Mouse (Mus musculus) hindbrain, embryonic 13.5 days (tissue): Measurements from ENCODE around the gene Lin54. TPM values are rescaled to one million over a fixed set of nuclear protein-coding genes. Genes with fewer than 3 reads are reported as not detected.

ENCODE experiments used
- ATAC-seq: fragments of 200-750 bp; cut with Nextera tagmentation; 2 replicates; pipeline ENCODE4 v1.8.0; 2017; ENCODE audit warnings: moderate TSS enrichment; ENCODE audit not compliant: low FRiP score
- H3K27ac ChIP-seq: fragments of 300-500 bp; sonication (generic); 2 replicates; pipeline ENCODE4 v1.5.1; 2015; ENCODE audit warnings: inconsistent platforms, mild to moderate bottlenecking, moderate library complexity
- H3K27me3 ChIP-seq: fragments of 300-500 bp; sonication (generic); 2 replicates; pipeline ENCODE4 v1.6.1; 2015; ENCODE audit warnings: mild to moderate bottlenecking, inconsistent platforms
- H3K36me3 ChIP-seq: fragments of 300-500 bp; sonication (generic); 2 replicates; pipeline ENCODE4 v1.6.1; 2015; ENCODE audit warnings: mild to moderate bottlenecking, inconsistent platforms
- H3K4me1 ChIP-seq: fragments of 300-500 bp; sonication (generic); replicated peaks from 2 replicates; pipeline ENCODE4 v1.6.1; 2015; ENCODE audit warnings: inconsistent platforms
- H3K4me2 ChIP-seq: fragments of 300-500 bp; sonication (generic); 2 replicates; pipeline ENCODE4 v1.6.1; 2015; ENCODE audit warnings: inconsistent platforms, mild to moderate bottlenecking, moderate library complexity
- H3K4me3 ChIP-seq: fragments of 300-500 bp; sonication (generic); 2 replicates; pipeline ENCODE4 v1.5.1; 2015; ENCODE audit warnings: mild to moderate bottlenecking, inconsistent platforms
- H3K9ac ChIP-seq: fragments of 300-500 bp; sonication (generic); 2 replicates; pipeline ENCODE4 v1.6.1; 2015; ENCODE audit warnings: mild to moderate bottlenecking, inconsistent platforms
- H3K9me3 ChIP-seq: fragments of 300-500 bp; sonication (generic); 2 replicates; pipeline ENCODE4 v1.6.1; 2016; ENCODE audit warnings: inconsistent platforms
- WGBS: fragments of 180-500 bp; shearing (Covaris S2); methylation state at CpG from one replicate; pipeline ENCODE4 v1.1.7; 2015; 5-methylcytosine and 5-hydroxymethylcytosine counted together
- polyA plus RNA-seq: library from polyadenylated mRNA; unstranded; fragments of >200 nt; fragmentation: Nextera tagmentation; extraction: Ambion mirVana; gene quantifications from 2 replicates; pipeline ENCODE4 v1.2.1, GENCODE M21; 2015

Gene Lin54
- polyA plus RNA-seq, 1 experiment from 2014 or later: 8.3 TPM

GRCm38 (mm10) chr5:100477604-100478003, 22.8 kb downstream of the Lin54 start:
- Histone ChIP-seq H3K27ac (no peak overlapping the region), H3K9ac (no peak overlapping the region), H3K9me3 (no peaks in the 10 kb centered on the region), H3K4me3 (no peak overlapping the region), H3K36me3 (peaks cover 21% of the 10 kb centered on the region), H3K27me3 (no peaks in the 10 kb centered on the region), H3K4me1 (no peaks in the 10 kb centered on the region), H3K4me2 (no peak overlapping the region)
- ATAC-seq: no peak
- 92% methylated on average over 9 of the region's 9 CpGs for WGBS

- 88% methylated on average over 3 of the region's 3 CpGs for WGBS
- H3K36me3 ChIP-seq: peaks cover 26% of the 10 kb centered on the region
- no peak overlapping the region for H3K27ac ChIP-seq
- no peak for ATAC-seq
- no peaks in the 10 kb centered on the region for H3K27me3 ChIP-seq
- H3K9me3 ChIP-seq: no peaks in the 10 kb centered on the region
- no peak overlapping the region for H3K4me3 ChIP-seq
- no peak overlapping the region for H3K9ac ChIP-seq
- H3K4me1 ChIP-seq: no peaks in the 10 kb centered on the region
- H3K4me2 ChIP-seq: no peak overlapping the region
These were observed 24.1 kb downstream of the Lin54 start for GRCm38 (mm10) chr5:100476328-100476727.

GRCm38 (mm10) chr5:100467336-100467735, 33.1 kb downstream of the Lin54 start:
- H3K27ac ChIP-seq: no peak overlapping the region
- WGBS: 96% methylated on average over 7 of the region's 7 CpGs
- no peak for ATAC-seq
- H3K9ac ChIP-seq: no peak overlapping the region
- H3K36me3 ChIP-seq: peaks cover 8% of the 10 kb centered on the region
- H3K9me3 ChIP-seq: no peaks in the 10 kb centered on the region
- no peaks in the 10 kb centered on the region for H3K27me3 ChIP-seq
- no peaks in the 10 kb centered on the region for H3K4me1 ChIP-seq
- no peak overlapping the region for H3K4me2 ChIP-seq
- no peak overlapping the region for H3K4me3 ChIP-seq

- Histone ChIP-seq H3K27me3 (no peaks in the 10 kb centered on the region), H3K27ac (no peak overlapping the region), H3K9me3 (no peaks in the 10 kb centered on the region), H3K4me1 (no peaks in the 10 kb centered on the region), H3K36me3 (peaks cover 9% of the 10 kb centered on the region), H3K9ac (no peak overlapping the region), H3K4me2 (no peak overlapping the region), H3K4me3 (no peak overlapping the region)
- WGBS: 88% methylated on average over 10 of the region's 10 CpGs
- no peak for ATAC-seq
These were observed 33.8 kb downstream of the Lin54 start for GRCm38 (mm10) chr5:100466624-100467023.

GRCm38 (mm10) chr5:100462374-100462773, 38.1 kb downstream of the Lin54 start:
- Histone ChIP-seq H3K9ac (no peak overlapping the region), H3K27ac (no peak overlapping the region), H3K27me3 (no peaks in the 10 kb centered on the region), H3K4me1 (no peaks in the 10 kb centered on the region), H3K4me3 (no peak overlapping the region), H3K36me3 (peaks cover 36% of the 10 kb centered on the region), H3K9me3 (no peaks in the 10 kb centered on the region), H3K4me2 (no peak overlapping the region)
- 100% methylated on average over 2 of the region's 2 CpGs for WGBS
- no peak for ATAC-seq

GRCm38 (mm10) chr5:100461526-100461925, 38.9 kb downstream of the Lin54 start:
- H3K27me3 ChIP-seq: no peaks in the 10 kb centered on the region
- H3K4me1 ChIP-seq: no peaks in the 10 kb centered on the region
- H3K4me2 ChIP-seq: no peak overlapping the region
- no peaks in the 10 kb centered on the region for H3K9me3 ChIP-seq
- WGBS: 94% methylated on average over 9 of the region's 9 CpGs
- no peak overlapping the region for H3K27ac ChIP-seq
- ATAC-seq: no peak
- no peak overlapping the region for H3K4me3 ChIP-seq
- H3K36me3 ChIP-seq: peaks cover 40% of the 10 kb centered on the region
- H3K9ac ChIP-seq: no peak overlapping the region

- Histone ChIP-seq H3K9me3 (no peaks in the 10 kb centered on the region), H3K27me3 (no peaks in the 10 kb centered on the region), H3K9ac (no peak overlapping the region), H3K36me3 (peaks cover 47% of the 10 kb centered on the region), H3K4me2 (no peak overlapping the region), H3K4me3 (no peak overlapping the region), H3K27ac (no peak overlapping the region), H3K4me1 (no peaks in the 10 kb centered on the region)
- ATAC-seq: no peak
- 94% methylated on average over 5 of the region's 5 CpGs for WGBS
These were observed 41.0 kb downstream of the Lin54 start for GRCm38 (mm10) chr5:100459468-100459867.

GRCm38 (mm10) chr5:100451871-100452270, 48.6 kb downstream of the Lin54 start:
- no peaks in the 10 kb centered on the region for H3K4me1 ChIP-seq
- H3K4me3 ChIP-seq: no peak overlapping the region
- no peak overlapping the region for H3K9ac ChIP-seq
- no peak for ATAC-seq
- H3K36me3 ChIP-seq: peaks cover 49% of the 10 kb centered on the region
- 53% methylated on average over 2 of the region's 2 CpGs for WGBS
- no peaks in the 10 kb centered on the region for H3K27me3 ChIP-seq
- no peak overlapping the region for H3K27ac ChIP-seq
- H3K9me3 ChIP-seq: no peaks in the 10 kb centered on the region
- no peak overlapping the region for H3K4me2 ChIP-seq

GRCm38 (mm10) chr5:100438796-100439195, 61.6 kb downstream of the Lin54 start:
- ATAC-seq: no peak
- Histone ChIP-seq H3K27ac (no peak overlapping the region), H3K4me1 (no peaks in the 10 kb centered on the region), H3K4me2 (no peak overlapping the region), H3K4me3 (no peak overlapping the region), H3K9ac (no peak overlapping the region), H3K9me3 (no peaks in the 10 kb centered on the region), H3K27me3 (no peaks in the 10 kb centered on the region), H3K36me3 (peaks cover 23% of the 10 kb centered on the region)
- 97% methylated on average over 14 of the region's 14 CpGs for WGBS

GRCm38 (mm10) chr5:100437917-100438316, 62.5 kb downstream of the Lin54 start:
- no peaks in the 10 kb centered on the region for H3K27me3 ChIP-seq
- H3K36me3 ChIP-seq: peaks cover 19% of the 10 kb centered on the region
- H3K4me3 ChIP-seq: no peak overlapping the region
- no peak for ATAC-seq
- no peak overlapping the region for H3K4me2 ChIP-seq
- H3K9me3 ChIP-seq: no peaks in the 10 kb centered on the region
- 96% methylated on average over 5 of the region's 5 CpGs for WGBS
- no peaks in the 10 kb centered on the region for H3K4me1 ChIP-seq
- H3K27ac ChIP-seq: no peak overlapping the region
- no peak overlapping the region for H3K9ac ChIP-seq

- Histone ChIP-seq H3K36me3 (peaks cover 18% of the 10 kb centered on the region), H3K9ac (no peak overlapping the region), H3K9me3 (no peaks in the 10 kb centered on the region), H3K4me3 (no peak overlapping the region), H3K4me2 (no peak overlapping the region), H3K4me1 (no peaks in the 10 kb centered on the region), H3K27me3 (no peaks in the 10 kb centered on the region), H3K27ac (no peak overlapping the region)
- over 99% methylated on average over 4 of the region's 4 CpGs for WGBS
- ATAC-seq: no peak
These were observed 63.4 kb downstream of the Lin54 start for GRCm38 (mm10) chr5:100437086-100437485.

GRCm38 (mm10) chr5:100430966-100431365, 69.5 kb downstream of the Lin54 start:
- Histone ChIP-seq H3K36me3 (peaks cover 19% of the 10 kb centered on the region), H3K27me3 (no peaks in the 10 kb centered on the region), H3K27ac (no peak overlapping the region), H3K9me3 (no peaks in the 10 kb centered on the region), H3K4me2 (peak overlapping the region; percentile 83; the same call in 1 of the 2 replicates), H3K4me1 (peaks cover 37% of the 10 kb centered on the region), H3K9ac (no peak overlapping the region), H3K4me3 (no peak overlapping the region)
- WGBS: 76% methylated on average over 2 of the region's 2 CpGs
- ATAC-seq: no peak

GRCm38 (mm10) chr5:100430076-100430390, 70.4 kb downstream of the Lin54 start:
- no peaks in the 10 kb centered on the region for H3K9me3 ChIP-seq
- 3% methylated on average over 11 of the region's 11 CpGs for WGBS
- H3K4me1 ChIP-seq: peaks cover 46% of the 10 kb centered on the region
- peak overlapping the region; percentile 89 for H3K9ac ChIP-seq
- H3K4me3 ChIP-seq: peak overlapping the region; percentile 83
- peak; percentile 11; the same call in 1 of the 2 replicates for ATAC-seq
- H3K27me3 ChIP-seq: no peaks in the 10 kb centered on the region
- H3K27ac ChIP-seq: peak overlapping the region; percentile 96
- peaks cover 29% of the 10 kb centered on the region for H3K36me3 ChIP-seq
- peak overlapping the region; percentile 83 for H3K4me2 ChIP-seq
